Mouse (Mus musculus) hematopoietic stem cell, adult 5-6 weeks (primary cell): ENCODE measurements around the gene Bmpr1a. TPM values are rescaled to one million over a fixed set of nuclear protein-coding genes. Genes with fewer than 3 reads are reported as not detected.
"Not testable (repeated sequence)": the region's sequence is repeated elsewhere in the genome, so short reads cannot be mapped to it uniquely, and the experiment has no call there.

ENCODE experiments used
- ATAC-seq, 2 experiments: fragments of 125-278 bp in 1 of 2; replicated peaks in 1 of 2; 2 replicates each; pipeline ENCODE4 v1.8.0; 2016 to 2017; ENCODE audit warnings: inconsistent platforms in 2 of 2, mild to moderate bottlenecking in 2 of 2, moderate number of reproducible peaks in 2 of 2, low read depth in 1 of 2, moderate TSS enrichment in 1 of 2; ENCODE audit not compliant: low FRiP score in 2 of 2, poor library complexity in 2 of 2, severe bottlenecking in 2 of 2, insufficient read depth in 1 of 2, low TSS enrichment in 1 of 2
- total RNA-seq: library from RNA; stranded (forward); fragments of 172-1452, 232-1000 nt; gene quantifications from 2 replicates; pipeline ENCODE4 v1.2.3, GENCODE M21; 2017

Gene Bmpr1a
- total RNA-seq, 1 experiment from 2014 or later, result 2.2 TPM

- ATAC-seq, result no peak
These were observed 74.9 kb downstream of the Bmpr1a start for GRCm38 (mm10) chr14:34428274-34428673.

GRCm38 (mm10) chr14:34421078-34421477 is 82.1 kb downstream of the Bmpr1a start:
- no peak for ATAC-seq

GRCm38 (mm10) chr14:34417501-34417900 is 85.6 kb downstream of the Bmpr1a start:
- no peak for ATAC-seq

- not testable (repeated sequence) for ATAC-seq
These were observed 86.2 kb downstream of the Bmpr1a start for GRCm38 (mm10) chr14:34416946-34417345.

GRCm38 (mm10) chr14:34412164-34412896 is 90.8 kb downstream of the Bmpr1a start:
- ATAC-seq, result no peak

GRCm38 (mm10) chr14:34410716-34411115 is 92.4 kb downstream of the Bmpr1a start:
- no peak for ATAC-seq

GRCm38 (mm10) chr14:34403424-34403823 is 99.7 kb downstream of the Bmpr1a start:
- ATAC-seq, result no peak

- ATAC-seq, result no peak
These were observed 100.3 kb downstream of the Bmpr1a start for GRCm38 (mm10) chr14:34402871-34403270.

- ATAC-seq, result peak; percentile 97 to 98
These were observed 102.0 kb downstream of the Bmpr1a start for GRCm38 (mm10) chr14:34401135-34401534.

- no peak for ATAC-seq
These were observed 103.1 kb downstream of the Bmpr1a start for GRCm38 (mm10) chr14:34400021-34400420.

- no peak for ATAC-seq
These were observed 103.8 kb downstream of the Bmpr1a start for GRCm38 (mm10) chr14:34399301-34399700.

- ATAC-seq, result no peak
These were observed 104.2 kb downstream of the Bmpr1a start for GRCm38 (mm10) chr14:34398901-34399300.

- ATAC-seq, result no peak
These were observed 105.3 kb downstream of the Bmpr1a start for GRCm38 (mm10) chr14:34397871-34398270.

- no peak for ATAC-seq
These were observed 109.8 kb downstream of the Bmpr1a start for GRCm38 (mm10) chr14:34393295-34393694.

GRCm38 (mm10) chr14:34382921-34383704 is 120.0 kb downstream of the Bmpr1a start:
- no peak for ATAC-seq

GRCm38 (mm10) chr14:34378560-34379331 is 124.4 kb downstream of the Bmpr1a start:
- no peak for ATAC-seq

- no peak for ATAC-seq
These were observed 126.0 kb downstream of the Bmpr1a start for GRCm38 (mm10) chr14:34377121-34377520.

GRCm38 (mm10) chr14:34375941-34376340 is 127.2 kb downstream of the Bmpr1a start:
- no peak for ATAC-seq
